Mouse (Mus musculus): ENCODE measurements around the gene Hdac11.

The Hdac11 gene

DNA sequence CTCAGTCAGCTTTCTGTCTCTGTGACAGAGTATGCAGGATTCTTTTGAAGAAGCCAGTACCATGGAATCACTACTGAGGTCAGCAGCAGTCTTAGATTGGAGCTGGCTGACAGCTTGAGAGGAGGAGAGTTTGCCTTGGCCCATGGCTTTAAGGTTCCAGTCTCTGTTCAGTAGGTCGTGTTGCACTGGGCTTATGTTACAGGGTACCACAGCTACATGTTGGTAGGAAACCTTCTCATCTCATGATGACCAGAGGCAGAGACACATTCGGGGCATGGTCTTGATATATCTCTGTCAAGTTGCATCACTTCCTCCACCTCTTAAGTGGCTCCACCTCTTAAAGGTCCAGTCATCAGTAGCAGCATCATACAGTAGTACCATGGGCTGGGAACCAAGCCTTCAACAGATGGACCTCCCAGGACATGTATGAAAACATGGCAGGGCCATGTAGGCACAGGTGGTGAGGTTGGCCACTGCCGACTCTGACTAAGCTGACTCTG is 15.0 kb downstream of the Hdac11 start:
- no peak for DNase-seq

DNA sequence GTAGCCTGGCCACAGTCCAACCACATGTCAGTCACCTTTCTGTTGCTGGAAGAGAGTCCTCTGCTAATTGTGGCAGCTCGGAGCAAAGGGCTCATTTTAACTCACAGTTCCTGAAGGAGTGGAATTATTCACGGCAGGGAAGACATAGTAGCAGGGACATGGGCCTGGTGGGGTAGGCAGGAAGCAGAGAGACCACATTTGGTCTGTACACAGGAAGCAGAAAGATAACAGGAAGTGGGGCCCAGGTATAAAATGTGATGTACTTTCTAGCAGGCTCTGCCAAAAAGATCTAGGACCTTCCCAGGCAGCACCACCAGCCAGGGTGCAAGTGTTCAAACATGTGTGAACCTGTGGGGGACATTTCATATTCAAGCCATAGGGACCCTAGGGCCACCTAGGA is 15.9 kb downstream of the Hdac11 start:
- DNase-seq, result no peak

DNA sequence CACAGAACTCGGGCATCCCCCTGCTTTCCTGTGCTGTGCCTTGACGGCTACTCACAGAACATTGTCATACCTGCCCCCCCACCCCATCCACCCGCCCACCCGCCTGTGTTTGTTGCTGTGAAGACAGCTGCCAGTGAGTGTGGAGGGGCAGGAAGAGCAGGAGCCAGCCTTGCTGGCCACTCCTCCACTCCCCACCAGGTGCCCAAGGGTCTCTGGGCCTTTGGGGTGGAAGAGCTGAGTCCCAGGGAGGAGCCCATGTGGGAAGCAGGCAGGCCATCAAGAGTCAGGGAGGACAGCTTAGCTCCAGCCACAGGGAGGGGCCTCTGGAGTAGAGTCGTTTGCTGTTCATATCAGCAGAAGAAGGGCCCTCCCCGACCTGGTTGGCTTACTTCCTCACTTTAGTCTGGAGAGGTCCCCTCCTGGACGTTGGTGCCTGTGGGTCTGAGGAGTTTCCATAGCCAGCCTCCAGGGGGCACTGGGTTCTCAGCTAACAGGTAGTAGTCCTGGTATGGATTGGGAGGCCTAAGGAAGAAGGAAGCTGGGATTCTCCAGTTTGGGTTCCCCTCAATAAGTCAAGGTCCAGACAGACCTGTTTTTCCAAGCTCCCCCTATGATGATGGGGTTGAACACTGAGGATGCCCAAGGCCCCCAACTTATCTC is 16.9 kb downstream of the Hdac11 start:
- DNase-seq, result peak; percentile 75 to 77

- no peak for DNase-seq
Measured at GRCm38 (mm10) chr6:91174211-91174610, 17.7 kb downstream of the Hdac11 start.

DNA sequence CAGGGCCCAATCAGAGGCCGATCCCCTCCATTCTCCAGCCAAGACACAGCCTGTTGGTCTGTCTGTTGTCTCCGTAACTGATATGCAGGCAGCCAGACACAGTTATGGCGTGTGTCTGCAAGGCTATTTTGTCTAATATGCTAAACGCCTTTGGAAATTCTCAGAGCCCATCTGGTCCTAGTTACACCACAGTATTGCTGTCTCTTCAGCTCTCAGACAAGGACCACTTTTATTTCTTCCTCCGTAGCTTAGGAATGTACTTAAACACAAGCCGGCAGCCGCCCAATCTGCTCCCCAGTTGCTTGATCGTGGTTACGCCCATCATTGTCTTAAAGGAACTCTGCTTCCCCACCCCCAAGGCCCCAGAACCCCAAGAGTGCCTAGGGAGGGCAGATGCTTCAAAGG is 24.3 kb downstream of the Hdac11 start:
- no peak for DNase-seq

DNA sequence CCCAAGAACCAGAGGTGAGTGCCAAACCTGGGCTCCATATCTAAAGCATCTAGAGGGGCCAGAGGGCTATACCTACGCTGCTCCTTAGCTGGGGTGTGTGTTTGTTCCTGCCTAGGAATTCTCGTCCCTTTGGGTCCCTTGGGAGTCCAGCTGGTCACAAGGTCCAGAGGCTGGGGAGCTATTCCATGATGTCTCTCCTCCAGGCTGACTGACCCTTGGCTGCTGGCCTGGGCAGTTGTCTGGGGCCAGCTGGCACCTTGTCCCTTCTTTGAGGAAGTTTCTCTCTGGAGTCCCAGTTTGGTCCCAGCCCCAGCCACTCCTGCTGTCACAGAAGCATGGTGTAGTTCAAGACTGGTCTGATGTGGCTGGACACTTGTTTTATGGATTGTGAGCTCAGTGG is 24.9 kb downstream of the Hdac11 start:
- peak; percentile 47 to 67 for DNase-seq

DNA sequence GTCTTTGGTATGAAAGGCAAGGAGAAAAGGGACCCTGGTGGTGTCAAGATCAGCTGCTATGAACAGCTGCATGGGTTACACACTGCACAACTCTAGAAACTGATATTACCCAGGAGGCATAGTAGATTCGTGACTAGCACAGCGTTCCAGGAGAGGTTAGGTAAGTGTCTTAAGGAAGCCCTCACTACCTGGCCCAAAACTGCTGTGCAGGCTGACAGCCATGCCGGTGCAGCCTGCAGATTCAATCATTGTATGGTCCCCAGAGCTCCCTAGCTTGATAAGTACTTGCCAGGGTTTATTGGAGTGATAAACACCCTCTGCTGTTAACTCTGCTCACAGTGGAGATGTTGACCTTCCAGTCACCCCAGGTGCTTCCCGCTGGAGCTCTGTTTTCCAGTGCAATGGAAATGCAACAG is 25.6 kb downstream of the Hdac11 start:
- no peak for DNase-seq

DNA sequence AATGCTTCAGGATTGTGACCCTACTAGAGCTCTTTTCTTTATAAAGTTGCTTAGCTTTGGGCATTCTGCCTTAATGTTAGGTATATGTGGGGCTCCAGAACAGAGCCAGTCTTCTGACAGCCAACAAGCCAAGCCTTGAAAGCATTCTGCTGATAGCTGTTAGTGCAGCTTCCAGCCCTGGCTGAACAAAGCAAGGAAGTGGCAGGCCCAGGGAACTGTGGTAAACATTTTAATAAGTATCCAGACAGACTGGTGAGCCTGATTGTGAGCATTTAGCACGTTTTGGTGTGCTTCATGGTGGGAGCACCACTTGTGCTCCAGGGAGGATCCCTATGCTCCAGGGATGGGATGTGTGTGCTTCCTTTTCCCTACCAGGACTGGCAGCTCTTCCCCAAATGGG is 26.6 kb downstream of the Hdac11 start:
- no peak for DNase-seq

DNA sequence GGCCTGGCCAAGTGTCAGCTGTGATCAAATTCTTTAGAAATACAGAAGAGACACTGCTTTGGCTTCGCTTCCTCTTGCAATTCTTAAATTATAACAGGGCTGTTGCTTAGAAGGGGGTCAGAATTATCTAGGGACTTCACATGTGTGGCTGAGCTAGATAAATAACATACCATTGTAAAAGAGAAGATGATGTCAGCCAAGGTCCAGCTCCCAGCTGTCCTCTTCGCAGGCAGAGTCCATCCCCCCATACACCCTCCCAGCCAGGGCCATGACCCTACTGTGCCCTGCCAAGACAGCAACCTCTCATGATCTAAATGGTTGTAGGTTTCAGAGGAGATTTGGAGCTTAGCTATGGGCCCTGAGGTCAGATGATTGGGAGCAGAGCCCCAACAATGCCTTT is 27.5 kb downstream of the Hdac11 start:
- peak; percentile 36 for DNase-seq

DNA sequence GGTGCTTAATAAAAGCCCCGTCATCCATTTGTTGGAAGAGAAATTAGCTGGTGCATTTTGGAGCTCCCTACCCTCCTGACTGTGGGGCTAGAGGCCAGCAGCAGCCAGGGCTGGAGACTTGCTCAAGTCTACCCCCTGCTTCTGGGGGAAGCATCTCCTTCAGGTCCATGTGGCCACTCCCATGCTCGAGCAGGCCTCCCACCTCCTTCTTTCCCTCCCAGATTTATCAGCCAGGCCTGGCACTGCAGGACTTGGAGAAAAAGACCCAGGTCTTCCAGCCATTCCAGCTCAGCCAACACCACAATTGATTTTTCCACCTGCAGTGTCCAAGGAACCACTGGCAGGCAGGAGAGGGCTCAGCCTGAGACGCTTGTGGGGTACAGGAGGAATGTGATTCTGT is 28.3 kb downstream of the Hdac11 start:
- DNase-seq, result no peak

DNA sequence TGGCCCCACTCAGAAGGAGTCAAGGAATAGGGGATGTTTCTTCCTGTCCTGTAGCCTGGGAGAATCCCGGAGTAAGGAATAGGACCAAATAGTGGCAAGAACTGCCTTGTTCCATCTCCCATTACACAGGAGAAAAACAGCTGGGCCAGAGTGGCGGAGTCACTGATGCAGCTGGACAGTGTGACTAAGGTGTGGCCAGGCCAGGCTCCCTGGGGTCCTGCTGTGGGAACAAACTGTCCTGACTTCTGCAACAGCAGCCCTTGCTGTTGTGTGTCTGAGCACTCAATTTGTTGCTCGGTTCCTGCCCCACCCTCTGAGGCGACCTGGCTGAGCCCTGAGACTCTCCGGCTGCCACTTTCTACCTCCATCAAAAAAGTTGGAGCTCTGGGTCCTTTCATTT is 29.0 kb downstream of the Hdac11 start:
- no peak for DNase-seq

DNA sequence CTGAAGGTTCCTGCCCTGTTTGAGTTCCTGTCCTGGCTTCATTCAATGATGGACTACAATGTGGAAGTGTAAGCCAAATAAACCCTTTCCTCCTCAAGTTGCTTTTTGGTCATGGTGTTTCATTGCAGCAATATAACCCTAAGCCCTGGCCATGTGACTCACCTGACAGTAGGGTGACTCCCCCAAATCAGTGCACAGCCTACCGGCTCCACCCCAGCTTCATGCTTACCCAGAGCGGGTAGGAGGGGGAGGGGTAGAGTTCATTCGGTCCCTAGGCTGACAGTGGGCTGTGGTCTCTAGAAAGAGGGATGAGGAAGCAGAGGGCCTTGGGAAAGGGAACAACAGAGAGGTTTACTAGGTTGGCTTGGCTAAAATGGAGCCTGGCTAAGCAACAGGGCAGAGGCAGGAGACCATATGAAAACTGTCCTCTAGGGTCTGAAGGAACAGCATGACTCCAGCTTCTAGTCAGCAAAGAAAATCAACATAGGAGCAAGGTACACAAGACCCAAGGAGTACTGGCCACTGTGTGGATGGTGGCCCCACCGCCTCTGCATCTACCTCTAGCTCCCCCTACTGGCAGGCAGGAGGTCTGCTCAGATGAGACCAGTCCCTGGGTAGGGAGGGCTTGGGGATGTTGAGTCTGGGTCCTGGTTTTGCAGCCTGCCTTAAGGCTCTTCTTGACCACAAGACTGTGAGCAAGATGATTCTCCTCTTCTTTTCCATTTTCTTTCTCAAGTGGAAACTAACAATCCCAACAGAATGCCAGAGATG is 29.9 kb downstream of the Hdac11 start:
- no peak for DNase-seq

GRCm38 (mm10) chr6:91186934-91187333 is 30.5 kb downstream of the Hdac11 start:
- no peak for DNase-seq

- DNase-seq, result no peak
Measured at GRCm38 (mm10) chr6:91187871-91188270, 31.4 kb downstream of the Hdac11 start.

DNA sequence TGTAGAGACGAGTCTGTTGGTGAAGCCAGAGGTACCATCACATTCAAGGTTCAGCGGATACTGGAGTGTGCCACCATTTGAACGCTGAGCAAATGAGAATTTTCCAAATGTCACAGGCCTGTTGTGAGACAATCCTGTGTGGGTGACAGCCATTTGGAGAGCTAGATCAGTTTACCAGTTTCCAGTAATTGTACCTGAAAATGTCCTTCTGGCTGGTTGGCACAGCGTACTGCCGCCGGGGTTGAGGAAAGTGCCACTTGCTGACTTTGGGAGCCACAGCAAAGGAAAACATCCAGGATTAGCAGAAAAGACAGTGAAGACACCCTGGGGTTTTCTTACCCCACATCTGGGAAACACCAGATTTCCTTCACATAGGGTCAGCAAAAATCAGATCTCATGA is 33.5 kb downstream of the Hdac11 start:
- DNase-seq, result no peak

- no peak for DNase-seq
Measured at GRCm38 (mm10) chr6:91191465-91191864, 35.0 kb downstream of the Hdac11 start.

- no peak for DNase-seq
Measured at GRCm38 (mm10) chr6:91192421-91192820, 36.0 kb downstream of the Hdac11 start.

DNA sequence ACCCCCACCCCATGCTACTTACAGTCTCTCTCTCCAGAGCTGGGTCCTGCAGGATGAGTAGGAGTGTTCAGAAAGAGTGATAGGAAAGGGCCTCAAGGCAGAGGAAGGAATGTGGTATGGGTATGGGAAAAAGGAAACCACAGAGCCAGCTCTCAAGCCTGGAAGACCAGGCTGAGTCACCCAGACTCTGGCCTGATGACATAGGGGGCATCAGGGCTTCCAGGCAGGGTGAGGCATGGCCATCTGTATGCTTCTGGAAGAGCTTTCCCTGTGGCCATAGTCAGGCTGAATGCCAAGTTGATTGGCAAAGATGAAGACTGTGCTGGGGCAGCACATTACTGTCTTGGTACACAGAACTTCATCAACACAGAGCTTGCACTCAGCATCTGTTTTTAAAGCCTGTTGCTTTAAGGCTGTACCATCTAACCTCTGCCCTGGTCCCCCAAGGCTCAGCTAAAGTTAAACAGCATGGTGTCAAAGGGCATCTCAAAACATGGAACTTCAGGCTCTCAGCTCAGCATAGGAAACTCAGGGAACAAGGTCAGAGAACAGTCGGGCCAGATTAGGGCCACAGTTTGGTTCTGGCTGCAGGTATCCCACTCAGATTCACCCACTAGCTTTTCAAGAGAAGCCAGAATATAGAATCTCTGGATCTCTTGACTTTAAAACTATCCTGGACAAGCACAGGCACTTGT is 36.5 kb downstream of the Hdac11 start:
- DNase-seq, result no peak

- DNase-seq, result no peak
Measured at GRCm38 (mm10) chr6:91198456-91198855, 42.0 kb downstream of the Hdac11 start.

DNA sequence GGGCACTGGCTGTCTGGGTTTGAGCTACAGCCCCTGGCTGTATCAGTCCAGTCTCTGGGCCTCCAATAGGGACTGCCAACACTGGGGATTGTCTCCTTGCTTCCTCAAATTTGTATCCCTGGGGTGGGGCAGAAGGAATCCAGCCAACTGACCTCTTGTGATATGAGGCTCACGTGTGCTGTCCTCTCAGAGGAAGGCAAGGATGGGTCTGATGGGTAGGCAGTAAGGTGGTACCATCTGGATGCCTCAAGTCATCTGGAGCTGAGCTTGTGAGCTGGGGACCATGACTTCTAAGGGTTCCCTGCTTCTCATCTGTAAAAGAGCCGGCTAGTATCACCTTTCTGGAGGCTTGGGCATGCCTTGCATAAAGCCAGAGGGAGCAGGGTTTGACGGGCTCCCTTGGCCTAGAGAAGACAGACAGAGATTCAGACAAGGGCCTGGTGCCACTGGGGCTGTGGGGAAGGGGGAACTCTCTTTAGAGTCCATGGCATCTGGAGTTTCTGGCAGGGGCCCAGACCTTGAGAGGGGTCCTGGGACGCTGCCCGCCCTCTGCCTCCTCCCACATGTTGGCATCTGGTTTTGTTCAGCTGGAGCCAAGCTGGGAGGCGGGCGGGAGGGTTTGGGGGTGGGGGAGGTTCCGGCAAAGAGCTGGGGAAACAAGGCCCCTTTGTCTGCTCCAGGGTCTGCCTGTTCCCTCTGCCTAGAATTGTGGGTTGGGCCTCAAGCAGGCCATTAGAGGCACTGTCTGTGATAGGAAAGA is 44.1 kb downstream of the Hdac11 start:
- peak; percentile 21 to 34 for DNase-seq

GRCm38 (mm10) chr6:91201881-91202341 is 45.4 kb downstream of the Hdac11 start:
- DNase-seq, result no peak

DNA sequence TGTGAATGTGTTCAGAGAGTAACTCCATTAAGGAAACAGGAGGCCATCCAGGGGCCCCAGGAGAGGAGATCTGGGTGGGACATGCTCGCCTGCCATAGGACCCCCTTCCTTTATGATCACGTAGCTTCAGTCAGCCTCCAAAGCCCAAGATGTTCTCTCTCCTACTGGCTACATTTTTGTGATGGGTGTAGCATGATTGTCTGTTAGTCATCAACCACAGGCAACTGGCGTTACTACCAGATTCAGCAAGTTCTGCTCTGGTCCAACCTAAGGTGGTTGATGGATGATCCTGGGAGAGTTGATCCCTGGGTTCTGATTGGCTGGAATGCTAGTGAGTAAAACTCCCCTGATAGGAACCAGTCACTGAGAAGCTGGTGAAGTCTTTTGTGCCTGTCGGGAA is 46.1 kb downstream of the Hdac11 start:
- no peak for DNase-seq

- DNase-seq, result no peak
Measured at GRCm38 (mm10) chr6:91205346-91205745, 48.9 kb downstream of the Hdac11 start.

Data from kidney, postnatal 4 days (tissue).